Mouse (Mus musculus) CD4-positive naive resting alpha-beta T cell, adult 76 days (primary cell): Measurements from ENCODE around the gene Irf3. TPM values are rescaled to one million over a fixed set of nuclear protein-coding genes. Genes with fewer than 3 reads are reported as not detected.

Experiments
- total RNA-seq: library from RNA; stranded (reverse); gene quantifications from one replicate; pipeline ENCODE4 v1.2.4, GENCODE M21; 2023

Gene Irf3
- total RNA-seq, result 134 TPM

GRCm38 (mm10) chr7:44997231-44997939, at the start of gene Irf3:
TSS of gene Irf3 (plus strand) at chr7:44997648.

GRCm38 (mm10) chr7:44974383-44975116, 22.9 kb upstream of the Irf3 start, which contains the start of gene Cpt1c:
TSS of gene Cpt1c (minus strand) at chr7:44974851.

GRCm38 (mm10) chr7:44986192-44986878, 11.1 kb upstream of the Irf3 start, which contains the start of gene Prmt1:
TSS of gene Prmt1 (minus strand) at chr7:44986568.

GRCm38 (mm10) chr7:44998501-44998955, 1.1 kb downstream of the Irf3 start, which contains the start of gene Bcl2l12:
TSS of gene Bcl2l12 (minus strand) at chr7:44998712.

GRCm38 (mm10) chr7:45015957-45016612, 18.6 kb downstream of the Irf3 start, which contains the start of gene Scaf1:
TSS of gene Scaf1 (minus strand) at chr7:45016363.

GRCm38 (mm10) chr7:45017242-45018061, 20.0 kb downstream of the Irf3 start, which contains the start of gene Rras:
TSS of gene Rras (plus strand) at chr7:45017961.

Other genes starting within 250 kb of the Irf3 start
- 70.7 TPM for gene Vrk3, start 249.2 kb upstream of the Irf3 start, total RNA-seq
- 0.88 TPM for gene Zfp473, start 246.6 kb upstream of the Irf3 start, total RNA-seq
- gene Nup62, start 181.6 kb upstream of the Irf3 start, total RNA-seq, result 30.5 TPM
- 11.5 TPM for gene Il4i1, start 181.3 kb upstream of the Irf3 start, total RNA-seq
- 5.1 TPM for gene Atf5, start 181.0 kb upstream of the Irf3 start, total RNA-seq
- gene Akt1s1, start 148.7 kb upstream of the Irf3 start, total RNA-seq, result 40.7 TPM
- 102 TPM for gene Tbc1d17, start 148.6 kb upstream of the Irf3 start, total RNA-seq
- 51.4 TPM for gene Pnkp, start 140.5 kb upstream of the Irf3 start, total RNA-seq
- 17.6 TPM for gene Ptov1, start 127.9 kb upstream of the Irf3 start, total RNA-seq
- gene Med25, start 104.9 kb upstream of the Irf3 start, total RNA-seq, result 74.7 TPM
- 18.1 TPM for gene Fuz, start 101.6 kb upstream of the Irf3 start, total RNA-seq
- gene Ap2a1, start 68.2 kb upstream of the Irf3 start, total RNA-seq, result 71.6 TPM
- gene Tsks, start 54.4 kb upstream of the Irf3 start, total RNA-seq, result not detected
- gene Cpt1c, start 22.8 kb upstream of the Irf3 start, total RNA-seq, result 0.76 TPM
- 116 TPM for gene Prmt1, start 11.1 kb upstream of the Irf3 start, total RNA-seq
- 12.2 TPM for gene Bcl2l12, start 1.1 kb downstream of the Irf3 start, total RNA-seq
- gene Scaf1, start 18.7 kb downstream of the Irf3 start, total RNA-seq, result 92.7 TPM
- 5.5 TPM for gene Rras, start 20.3 kb downstream of the Irf3 start, total RNA-seq
- 68.4 TPM for gene Prr12, start 55.2 kb downstream of the Irf3 start, total RNA-seq
- 75.9 TPM for gene Nosip, start 64.8 kb downstream of the Irf3 start, total RNA-seq
- gene Prrg2, start 65.0 kb downstream of the Irf3 start, total RNA-seq, result 1.5 TPM
- gene Rcn3, start 94.6 kb downstream of the Irf3 start, total RNA-seq, result 6.3 TPM
- 16.1 TPM for gene Fcgrt, start 106.2 kb downstream of the Irf3 start, total RNA-seq
- 3,007 TPM for gene Rps11, start 126.8 kb downstream of the Irf3 start, total RNA-seq
- 5,416 TPM for gene Rpl13a, start 131.1 kb downstream of the Irf3 start, total RNA-seq
- not detected for gene Gm45713, start 138.6 kb downstream of the Irf3 start, total RNA-seq
- gene Flt3l, start 138.8 kb downstream of the Irf3 start, total RNA-seq, result 212 TPM
- gene Pih1d1, start 156.7 kb downstream of the Irf3 start, total RNA-seq, result 31.0 TPM
- 51.1 TPM for gene Aldh16a1, start 156.9 kb downstream of the Irf3 start, total RNA-seq
- gene Slc17a7, start 166.3 kb downstream of the Irf3 start, total RNA-seq, result not detected
- not detected for gene Gfy, start 181.9 kb downstream of the Irf3 start, total RNA-seq
- not detected for gene Pth2, start 183.3 kb downstream of the Irf3 start, total RNA-seq
- not detected for gene Ccdc155, start 207.2 kb downstream of the Irf3 start, total RNA-seq
- not detected for gene Dkkl1, start 214.5 kb downstream of the Irf3 start, total RNA-seq
- gene Tead2, start 218.1 kb downstream of the Irf3 start, total RNA-seq, result not detected
- 344 TPM for gene Cd37, start 241.5 kb downstream of the Irf3 start, total RNA-seq
- not detected for gene Slc6a16, start 243.4 kb downstream of the Irf3 start, total RNA-seq